Mouse (Mus musculus): Measurements from ENCODE around the gene Usp10.

Usp10 gene

DNA sequence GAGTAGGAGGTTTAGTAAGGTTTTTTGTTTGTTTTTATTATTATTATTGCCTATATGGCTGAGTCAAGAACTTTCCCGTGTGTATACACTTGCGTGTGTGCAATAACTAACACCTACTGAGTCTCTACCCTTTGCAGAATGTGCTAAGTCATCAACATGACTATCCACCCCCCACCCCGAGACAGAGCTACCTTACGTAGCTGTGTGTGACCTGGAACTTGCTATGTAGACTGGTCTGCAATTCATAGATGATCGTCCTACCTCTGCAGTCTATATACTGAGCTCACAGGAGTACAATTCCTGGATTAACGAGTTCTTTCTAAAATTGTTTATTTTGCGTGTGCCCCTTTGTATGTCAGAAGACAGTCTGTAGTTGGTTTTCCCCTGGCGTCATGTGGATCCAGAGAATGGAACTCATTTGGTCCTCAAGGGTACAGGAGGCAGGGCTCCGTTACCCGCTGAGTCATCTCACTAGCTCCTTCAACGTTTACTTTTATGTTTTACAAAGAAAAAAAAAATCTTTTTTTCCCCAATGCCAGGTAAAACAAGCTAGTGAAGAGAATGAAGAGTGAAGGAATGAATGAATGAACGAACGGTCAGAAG lies at the start of gene Usp10:
TSS of gene Usp10 (plus strand) at position 417 of the 603 bp plus-strand sequence.
- peak in 1 of 2 experiments; percentile 10 for DNase-seq (ENCODE audit: low spot score in 2 of 2)

DNA sequence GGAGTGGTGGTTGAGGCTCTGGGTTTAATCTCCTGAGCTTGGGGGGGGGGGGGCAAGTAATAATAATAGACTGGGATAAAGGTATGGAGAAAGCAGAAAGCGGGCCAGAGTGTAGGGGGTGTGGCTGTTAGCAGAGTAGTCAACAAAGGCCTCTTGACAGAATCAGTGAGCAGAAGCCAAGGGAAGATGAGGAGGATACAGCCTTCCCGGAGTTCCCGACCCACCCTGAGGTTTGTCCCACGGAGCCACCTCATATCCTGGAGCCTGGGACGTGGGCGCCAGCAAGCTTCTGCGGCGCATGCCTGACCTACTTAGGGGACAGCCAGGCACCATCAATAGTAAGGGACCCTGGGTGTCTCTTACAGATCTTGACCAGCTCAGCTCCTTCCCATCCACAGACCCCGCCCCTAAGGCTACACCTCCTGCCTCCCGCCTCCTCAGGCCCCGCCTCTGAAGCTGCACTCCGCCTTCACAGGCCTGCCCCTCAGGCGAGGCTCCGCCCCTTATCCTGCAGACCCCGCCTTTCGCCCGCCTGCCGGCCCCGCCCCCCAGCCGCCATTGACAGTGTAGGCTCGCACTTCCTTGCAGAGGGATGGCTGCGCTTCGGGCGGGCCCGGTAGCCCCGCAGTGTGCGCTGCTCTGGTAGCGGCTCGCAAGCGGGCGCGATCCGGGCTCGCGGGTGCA lies 48.3 kb upstream of the Usp10 start, which contains the start of gene Klhl36:
TSS of gene Klhl36 (plus strand) at position 561 of the 684 bp plus-strand sequence.
- peak; percentile 98 to 99 for DNase-seq (ENCODE audit: low spot score in 2 of 2)

DNA sequence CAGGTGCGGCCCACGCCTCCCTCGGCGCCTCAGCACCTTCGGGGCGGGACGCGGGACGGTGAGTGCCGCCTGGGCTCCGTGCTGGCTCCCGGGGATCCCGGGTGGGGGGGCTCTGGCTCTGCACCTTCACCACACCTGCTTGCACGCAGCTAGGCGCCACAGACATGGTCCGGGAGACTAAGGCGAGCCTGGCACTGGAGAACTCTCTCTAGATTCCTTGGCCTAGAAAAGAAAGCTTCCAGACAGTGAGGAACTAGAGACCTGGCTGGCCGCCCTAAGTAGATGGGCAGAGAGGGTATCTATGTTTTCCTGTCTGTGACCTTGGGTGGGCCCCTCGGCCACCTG lies 47.8 kb upstream of the Usp10 start:
- DNase-seq (ENCODE audit: low spot score in 2 of 2), result no peak

DNA sequence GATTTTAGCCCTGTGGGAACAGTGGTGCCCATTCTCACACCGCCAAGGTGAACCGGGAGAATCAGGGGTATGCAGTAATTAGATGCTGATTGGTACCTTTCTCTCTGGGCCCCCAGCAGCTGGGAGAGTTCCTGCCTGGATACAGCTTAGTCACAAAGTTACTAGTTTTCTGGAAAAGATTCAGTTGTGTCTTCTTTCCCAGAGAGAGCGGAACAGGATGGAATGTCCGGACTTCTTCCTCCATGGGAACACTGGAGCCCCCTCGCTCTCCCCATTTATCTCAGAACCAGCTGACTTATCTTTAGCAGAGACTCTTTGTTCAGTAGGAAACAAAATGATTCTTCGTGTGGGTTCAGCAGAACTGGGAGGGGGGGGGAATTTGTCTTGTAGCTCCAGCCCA lies 47.4 kb upstream of the Usp10 start:
- DNase-seq (ENCODE audit: low spot score in 2 of 2), result no peak

DNA sequence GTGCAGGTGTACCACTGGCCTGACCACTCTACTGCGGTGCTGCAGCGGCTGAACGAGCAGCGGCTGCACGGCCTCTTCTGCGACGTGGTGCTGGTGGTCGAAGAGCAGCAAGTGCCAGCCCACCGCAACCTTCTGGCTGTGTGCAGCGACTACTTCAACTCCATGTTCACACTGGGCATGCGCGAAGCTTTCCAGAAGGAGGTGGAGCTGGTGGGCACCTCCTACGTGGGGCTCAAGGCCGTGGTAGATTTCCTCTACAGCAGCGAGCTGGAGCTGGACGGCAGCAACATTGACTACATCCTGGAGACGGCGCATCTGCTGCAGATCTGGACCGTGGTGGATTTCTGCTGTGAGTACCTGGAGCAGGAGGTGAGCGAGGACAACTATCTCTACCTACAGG lies 40.5 kb upstream of the Usp10 start:
- no peak for DNase-seq (ENCODE audit: low spot score in 2 of 2)

DNA sequence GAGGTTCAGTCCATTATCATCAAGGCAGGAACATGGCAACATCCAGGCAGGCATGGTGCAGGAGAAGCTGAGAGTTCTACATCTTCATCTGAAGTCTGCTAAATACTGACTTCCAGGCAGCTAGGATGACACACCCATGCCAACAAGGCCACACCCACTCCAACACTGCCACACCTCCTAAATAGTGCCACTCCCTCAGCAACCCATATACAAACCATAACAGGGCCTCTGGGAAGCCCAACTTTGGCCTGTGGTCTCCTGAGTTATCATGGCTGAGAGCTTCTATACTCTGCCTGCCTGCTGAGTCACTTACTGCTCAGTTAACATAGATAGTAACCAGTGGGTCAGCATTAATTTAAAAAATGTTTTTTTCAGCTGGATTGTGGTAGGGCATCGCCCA lies 37.0 kb upstream of the Usp10 start:
- no peak for DNase-seq (ENCODE audit: low spot score in 2 of 2)

DNA sequence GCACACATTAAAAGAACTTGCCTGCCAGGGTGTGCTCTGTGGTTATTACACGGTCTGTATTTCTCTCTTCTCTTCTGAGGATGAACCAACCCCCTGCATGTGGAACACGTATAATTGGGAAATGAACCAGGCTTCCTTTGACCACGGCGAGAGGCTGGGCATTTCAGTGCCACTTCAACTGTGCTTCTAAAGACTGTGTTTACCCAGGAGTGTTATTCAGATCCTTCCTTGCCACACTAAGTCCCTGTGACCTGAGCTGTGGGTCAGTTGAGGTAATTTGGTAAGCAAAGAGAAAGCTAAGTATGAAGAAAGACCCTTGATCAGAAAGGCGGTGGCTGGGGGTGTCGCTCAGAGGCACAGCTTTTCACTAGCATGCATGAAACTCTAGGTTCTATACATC lies 28.9 kb upstream of the Usp10 start:
- DNase-seq (ENCODE audit: low spot score in 2 of 2), result no peak

DNA sequence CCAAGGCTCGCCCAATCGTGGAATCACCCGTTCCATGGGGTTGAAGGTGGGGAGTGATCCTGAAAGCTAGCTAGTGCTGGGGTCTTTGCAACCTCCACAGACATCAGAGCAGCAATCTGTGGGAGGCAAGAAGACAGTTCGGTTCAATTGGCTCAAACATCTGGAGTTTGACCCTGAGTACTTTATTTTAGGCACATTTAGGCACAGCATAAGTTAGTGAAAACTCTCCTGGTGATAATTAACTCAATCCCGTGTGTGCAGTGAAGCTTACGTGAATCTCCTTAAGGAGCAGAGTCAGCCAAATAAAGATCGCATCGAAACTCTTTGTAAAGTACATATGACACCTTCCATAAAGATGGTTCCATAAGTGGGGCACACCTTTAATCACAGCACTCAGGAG lies 28.2 kb upstream of the Usp10 start:
- DNase-seq (ENCODE audit: low spot score in 2 of 2), result no peak

DNA sequence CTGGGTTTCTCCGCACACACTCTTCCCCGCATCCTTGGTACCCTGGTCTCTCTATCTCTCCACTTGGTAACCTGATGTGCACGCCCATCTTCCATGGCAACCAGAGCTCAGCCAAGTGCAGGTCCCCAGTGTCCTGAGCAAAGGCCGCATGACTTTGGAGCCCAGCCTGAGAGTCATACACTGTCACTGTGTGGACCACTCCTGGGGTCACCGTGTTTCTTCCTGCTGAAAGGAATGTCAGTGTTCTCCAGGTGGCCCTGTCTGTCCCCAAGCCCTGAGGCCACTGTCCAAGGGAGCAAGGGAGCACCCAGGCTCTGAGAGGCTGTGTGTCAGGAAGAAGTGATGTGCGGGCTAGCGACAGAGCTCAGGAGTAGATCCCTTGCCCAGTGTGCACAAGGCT lies 26.9 kb upstream of the Usp10 start:
- no peak for DNase-seq (ENCODE audit: low spot score in 2 of 2)

DNA sequence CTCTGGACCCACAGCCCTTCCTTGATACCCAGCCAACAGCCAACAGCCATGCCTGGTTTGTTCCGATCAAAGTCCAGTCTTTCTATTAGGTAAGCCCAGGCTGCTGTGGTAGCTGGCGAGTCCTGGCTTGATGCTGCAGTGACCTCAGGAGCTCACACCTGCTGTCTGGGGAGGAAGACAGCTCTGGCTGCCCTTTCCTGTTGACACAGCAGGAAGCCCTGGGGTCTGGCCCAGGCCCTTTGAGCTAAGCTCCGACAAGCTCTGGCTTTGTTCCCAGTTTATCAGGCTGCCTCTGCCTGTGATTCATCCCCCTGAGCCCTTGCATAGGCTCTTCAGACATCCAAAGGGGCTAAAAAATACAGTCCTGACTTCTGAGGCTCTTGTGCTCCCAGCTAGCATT lies 24.5 kb upstream of the Usp10 start:
- DNase-seq (ENCODE audit: low spot score in 2 of 2), result peak; percentile 26 to 53

DNA sequence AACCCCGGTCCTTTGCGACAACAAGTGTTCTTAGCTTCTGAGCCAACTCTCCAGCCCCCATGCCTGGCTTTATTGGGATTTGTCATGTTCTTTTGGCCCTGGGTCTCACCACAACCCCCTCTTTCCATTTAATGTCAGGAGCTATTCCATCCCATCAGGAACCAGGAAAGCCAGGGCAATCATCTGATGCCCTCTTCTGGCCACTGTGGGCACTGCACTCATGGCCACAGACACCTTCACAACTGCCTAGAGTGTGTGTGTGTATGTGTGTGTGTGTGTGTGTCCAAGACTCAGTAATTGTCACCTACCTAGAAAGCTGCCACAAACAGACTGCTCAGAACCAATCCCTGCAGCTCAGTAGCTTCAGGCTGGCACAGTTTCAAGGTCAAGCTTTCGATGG lies 23.0 kb upstream of the Usp10 start:
- peak in 1 of 2 experiments; percentile 19 for DNase-seq (ENCODE audit: low spot score in 2 of 2)

DNA sequence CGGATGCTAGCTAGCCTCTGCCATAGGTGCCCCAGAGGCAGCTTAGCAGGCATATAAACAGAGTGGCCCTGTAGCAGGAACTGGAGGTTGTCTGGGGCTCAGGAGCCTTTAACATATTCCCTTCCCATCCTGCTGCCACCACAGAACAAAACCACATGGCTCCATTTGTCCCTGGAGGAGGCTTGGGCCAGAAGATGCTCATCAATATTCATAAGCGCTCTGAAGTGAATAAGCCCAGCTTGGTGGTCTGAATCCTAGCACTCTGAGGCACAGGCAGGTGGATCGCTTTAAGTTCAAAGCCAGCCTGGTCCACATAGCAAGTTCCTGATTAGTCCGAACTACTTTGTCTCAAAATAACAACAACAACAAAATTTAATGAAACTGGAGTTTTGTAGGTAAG lies 22.1 kb upstream of the Usp10 start:
- no peak for DNase-seq (ENCODE audit: low spot score in 2 of 2)

GRCm38 (mm10) chr8:119897069-119897468 lies 13.1 kb upstream of the Usp10 start:
- DNase-seq (ENCODE audit: low spot score in 2 of 2), result no peak

GRCm38 (mm10) chr8:119897933-119898332 lies 12.2 kb upstream of the Usp10 start:
- no peak for DNase-seq (ENCODE audit: low spot score in 2 of 2)

DNA sequence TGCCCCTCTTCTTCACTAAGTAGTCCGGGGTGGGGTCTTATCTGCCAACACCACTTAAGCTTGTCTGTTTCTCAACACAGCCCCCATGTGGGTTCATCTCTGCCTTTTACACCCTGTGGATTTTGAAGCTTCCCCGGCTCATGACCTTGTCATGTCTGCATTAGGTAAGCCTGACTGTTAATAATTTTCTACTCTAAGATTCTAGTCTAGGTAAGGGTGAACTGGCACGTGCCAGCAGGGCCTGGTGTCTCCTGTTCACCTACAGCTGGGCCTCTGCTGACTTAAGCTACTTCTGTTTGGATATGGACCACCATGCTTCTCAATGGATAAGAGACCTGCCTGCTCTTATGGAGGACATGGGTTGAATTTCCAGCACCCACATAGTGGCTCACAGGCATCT lies 8.8 kb upstream of the Usp10 start:
- no peak for DNase-seq (ENCODE audit: low spot score in 2 of 2)

DNA sequence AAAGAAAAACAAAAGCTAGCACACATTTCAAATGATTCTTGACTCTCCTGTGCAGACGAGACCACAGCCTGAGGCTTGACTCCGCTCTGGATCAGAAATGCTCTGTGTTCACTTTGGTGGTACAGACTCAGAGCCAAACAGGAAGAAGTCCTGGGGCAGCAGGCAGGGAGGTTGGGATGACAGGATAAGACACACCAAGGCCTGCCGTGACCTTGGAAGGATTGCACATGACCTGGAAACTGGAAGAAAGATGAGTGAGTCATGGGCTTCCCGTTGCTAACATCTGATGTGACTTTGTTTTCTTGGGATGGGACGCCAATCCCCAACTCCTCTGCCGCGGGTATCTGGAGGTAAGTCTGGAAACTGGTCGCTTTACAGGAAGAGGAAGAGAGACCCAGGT lies 8.2 kb upstream of the Usp10 start:
- DNase-seq (ENCODE audit: low spot score in 2 of 2), result no peak

DNA sequence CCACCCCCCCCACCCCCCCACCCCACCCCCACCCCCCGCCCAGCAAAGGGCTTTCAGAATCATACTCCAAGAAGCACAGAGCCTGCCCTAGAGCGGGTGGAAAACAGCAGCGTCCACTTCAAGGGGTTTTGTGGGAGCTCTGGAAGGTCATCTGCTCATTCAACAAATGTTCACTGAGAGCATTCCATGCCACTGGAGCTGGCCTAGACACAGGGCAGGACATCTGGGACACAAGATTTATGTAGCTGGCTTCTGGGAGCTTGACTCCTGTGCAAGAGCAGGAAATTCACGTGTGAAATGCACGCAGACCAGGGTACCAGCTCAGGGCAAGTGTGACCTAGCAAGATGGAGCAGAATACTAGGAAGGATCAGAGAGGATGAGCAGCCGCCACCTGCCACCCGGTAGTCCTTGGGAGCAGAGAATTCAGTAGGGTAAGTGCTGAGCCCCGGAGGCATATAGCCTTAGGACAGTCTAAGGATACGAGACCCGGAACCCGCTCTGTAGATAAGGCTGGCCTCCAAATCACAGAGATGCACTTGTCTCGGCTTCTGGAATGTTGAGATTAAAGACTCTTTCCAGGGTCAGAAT lies 5.7 kb upstream of the Usp10 start:
- no peak for DNase-seq (ENCODE audit: low spot score in 2 of 2)

DNA sequence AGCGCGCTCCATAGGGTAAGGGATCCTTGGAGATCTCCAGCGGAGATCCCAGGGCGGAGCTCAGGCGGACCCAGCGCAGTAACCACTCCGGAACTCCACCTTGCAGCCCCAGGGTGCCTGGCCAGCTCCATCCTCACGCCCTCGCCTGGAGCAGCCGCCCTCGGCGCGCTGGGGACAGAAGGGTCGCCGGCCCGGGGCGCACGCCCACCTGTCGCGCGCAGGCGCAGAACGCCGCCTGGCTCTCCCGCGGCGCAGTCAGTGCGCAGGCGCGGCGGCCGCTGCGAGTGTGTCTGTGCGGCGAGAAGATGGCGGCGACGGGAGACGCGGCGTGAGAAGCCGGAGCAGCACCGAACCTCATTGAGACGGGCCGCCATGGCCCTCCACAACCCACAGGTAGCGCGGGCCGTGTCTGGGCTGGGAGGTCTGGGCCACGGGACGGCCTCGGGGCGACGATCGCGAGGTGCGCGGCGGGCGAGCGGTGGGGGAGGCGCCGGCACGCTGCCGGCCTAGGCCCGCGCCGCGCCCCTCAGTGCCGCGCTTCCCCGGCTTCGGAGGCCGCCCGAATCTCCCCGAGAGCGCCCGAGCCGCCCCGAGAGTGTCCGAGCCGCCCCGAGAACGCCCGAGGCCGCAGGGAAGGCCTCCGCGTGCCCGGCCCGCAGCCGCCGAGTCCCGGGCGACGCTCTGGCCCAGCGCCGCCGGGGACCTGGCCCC lies 542 bp downstream of the Usp10 start, which contains the start of gene Gm20388:
TSS of gene Gm20388 (plus strand) at position 295 of the 711 bp plus-strand sequence.
- DNase-seq (ENCODE audit: low spot score in 2 of 2), result peak; percentile 92 to 93

DNA sequence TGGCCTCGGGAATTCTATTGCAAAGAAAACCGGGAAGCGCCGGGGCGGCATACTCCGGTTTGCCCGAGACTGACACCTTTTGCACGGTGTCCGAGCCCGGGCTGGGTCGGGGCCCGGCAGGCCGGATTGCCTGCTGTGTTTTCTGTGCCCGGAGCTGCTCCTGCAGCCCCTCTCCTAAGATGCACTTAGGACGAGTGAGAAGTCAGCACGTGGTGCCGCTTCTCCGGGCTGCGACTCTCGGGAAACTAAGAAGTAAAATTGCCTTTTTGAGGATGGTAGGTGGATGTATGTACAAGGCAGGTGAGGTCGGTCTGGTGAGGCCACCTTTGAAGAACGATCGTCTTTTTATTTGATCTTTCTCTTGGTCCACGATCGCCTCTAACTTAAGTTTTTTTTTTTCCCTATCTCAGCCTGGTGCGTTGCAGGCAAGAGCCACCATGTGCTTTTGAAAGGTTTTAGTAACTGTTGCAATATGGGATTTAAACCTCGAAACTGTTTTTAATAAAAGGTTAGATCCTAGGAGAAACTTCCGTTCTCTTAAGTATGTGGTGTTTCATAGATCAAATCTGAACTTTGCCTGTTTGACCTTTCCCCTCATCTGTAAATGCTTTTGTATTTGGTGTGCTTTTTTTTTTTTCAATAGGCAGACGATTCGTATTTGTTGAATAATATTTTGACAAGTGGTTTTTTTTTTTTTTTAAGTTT lies 1.2 kb downstream of the Usp10 start:
- DNase-seq (ENCODE audit: low spot score in 2 of 2), result no peak

GRCm38 (mm10) chr8:119912643-119913042 lies 2.5 kb downstream of the Usp10 start:
- no peak for DNase-seq (ENCODE audit: low spot score in 2 of 2)

DNA sequence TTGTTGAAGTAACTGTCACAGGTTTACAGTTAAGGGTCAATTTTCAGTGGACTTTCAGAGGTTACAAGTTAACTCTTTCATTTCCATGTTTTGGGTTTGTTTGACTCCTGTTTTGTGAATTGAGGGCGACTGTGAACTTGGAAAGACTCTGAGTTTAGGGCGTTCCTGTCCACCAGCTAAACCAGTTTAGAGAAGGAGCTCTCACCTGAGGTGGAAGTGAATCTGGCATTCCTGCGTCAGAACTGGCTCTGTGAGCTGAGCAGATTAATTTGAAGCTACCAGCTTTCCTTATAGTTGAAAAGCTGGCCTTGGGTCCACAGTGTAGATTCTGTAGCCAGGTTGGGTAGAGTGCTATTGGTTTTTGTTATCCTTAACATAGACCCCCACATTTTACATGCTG lies 3.0 kb downstream of the Usp10 start:
- no peak for DNase-seq (ENCODE audit: low spot score in 2 of 2)

DNA sequence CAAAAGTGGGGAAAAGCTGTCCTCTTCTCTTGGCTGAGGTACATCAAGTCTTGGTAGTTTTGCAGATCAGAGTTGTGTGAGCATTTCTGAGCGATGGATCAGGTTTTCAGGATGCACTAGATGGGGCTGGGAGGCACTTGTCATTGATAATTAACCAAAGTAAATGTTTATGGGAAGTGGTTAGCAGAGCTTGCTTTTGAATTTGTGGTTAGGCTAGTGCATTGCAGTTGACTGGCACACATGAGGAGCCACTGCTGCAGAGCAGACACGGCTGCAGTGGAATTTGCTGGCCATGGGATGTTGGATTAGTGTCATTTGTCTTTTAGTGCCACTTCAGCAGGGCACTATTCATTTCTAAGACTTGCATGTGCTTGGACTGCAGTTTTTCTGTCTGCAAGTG lies 4.0 kb downstream of the Usp10 start:
- DNase-seq (ENCODE audit: low spot score in 2 of 2), result no peak
